Mouse (Mus musculus) neural tube, embryonic 11.5 days (tissue): Measurements from ENCODE around the gene Polh. TPM values are rescaled to one million over a fixed set of nuclear protein-coding genes. Genes with fewer than 3 reads are reported as not detected.

Experiments
- ATAC-seq: fragments of 200-750 bp; cut with Nextera tagmentation; 2 replicates; pipeline ENCODE4 v1.8.0; 2017; ENCODE audit warnings: moderate number of reproducible peaks, mild to moderate bottlenecking, moderate TSS enrichment, moderate library complexity; ENCODE audit not compliant: insufficient read depth, low FRiP score, low TSS enrichment
- DNase-seq: peaks from one replicate; pipeline ENCODE4 v3.0.0-alpha.2; 2015; ENCODE audit warnings: low spot score
- H3K27ac ChIP-seq: fragments of 300-500 bp; sonication (generic); 2 replicates; pipeline ENCODE4 v1.5.1; 2014; ENCODE audit warnings: low read depth, mild to moderate bottlenecking, low read length
- H3K27me3 ChIP-seq: fragments of 300-500 bp; sonication (generic); 2 replicates; pipeline ENCODE4 v1.6.1; 2014; ENCODE audit warnings: mild to moderate bottlenecking, low read length, mixed read lengths; ENCODE audit not compliant: control insufficient read depth, insufficient read depth
- H3K36me3 ChIP-seq: fragments of 300-500 bp; sonication (generic); 2 replicates; pipeline ENCODE4 v1.6.1; 2014; ENCODE audit warnings: mild to moderate bottlenecking, low read length, moderate library complexity, mixed read lengths; ENCODE audit not compliant: control insufficient read depth, insufficient read depth
- H3K4me1 ChIP-seq: fragments of 300-500 bp; sonication (generic); 2 replicates; pipeline ENCODE4 v1.6.1; 2014; ENCODE audit warnings: low read length, mixed read lengths; ENCODE audit not compliant: control insufficient read depth, insufficient read depth
- H3K4me2 ChIP-seq: fragments of 300-500 bp; sonication (generic); 2 replicates; pipeline ENCODE4 v1.6.1; 2014; ENCODE audit warnings: low read depth, mild to moderate bottlenecking, moderate library complexity
- H3K4me3 ChIP-seq: fragments of 300-500 bp; sonication (generic); 2 replicates; pipeline ENCODE4 v1.5.1; 2014; ENCODE audit warnings: low read depth, low read length
- H3K9ac ChIP-seq: fragments of 300-500 bp; sonication (generic); 2 replicates; pipeline ENCODE4 v1.6.1; 2014; ENCODE audit warnings: mild to moderate bottlenecking, low read length
- H3K9me3 ChIP-seq: fragments of 300-500 bp; sonication (generic); 2 replicates; pipeline ENCODE4 v1.6.1; 2016; ENCODE audit warnings: low read length; ENCODE audit not compliant: control insufficient read depth
- WGBS: fragments of 180-500 bp; shearing (Covaris S2); extraction: QIAGEN DNeasy Blood & Tissue Kit; methylation state at CpG from one replicate; pipeline ENCODE4 v1.1.7; 2014; 5-methylcytosine and 5-hydroxymethylcytosine counted together
- polyA plus RNA-seq: library from polyadenylated mRNA; unstranded; fragments of >200 nt; fragmentation: Nextera tagmentation; extraction: Ambion mirVana; gene quantifications from 2 replicates; pipeline ENCODE4 v1.2.1, GENCODE M21; 2014

The Polh gene
- polyA plus RNA-seq, 1 experiment from 2014 or later = 8.9 TPM

DNA sequence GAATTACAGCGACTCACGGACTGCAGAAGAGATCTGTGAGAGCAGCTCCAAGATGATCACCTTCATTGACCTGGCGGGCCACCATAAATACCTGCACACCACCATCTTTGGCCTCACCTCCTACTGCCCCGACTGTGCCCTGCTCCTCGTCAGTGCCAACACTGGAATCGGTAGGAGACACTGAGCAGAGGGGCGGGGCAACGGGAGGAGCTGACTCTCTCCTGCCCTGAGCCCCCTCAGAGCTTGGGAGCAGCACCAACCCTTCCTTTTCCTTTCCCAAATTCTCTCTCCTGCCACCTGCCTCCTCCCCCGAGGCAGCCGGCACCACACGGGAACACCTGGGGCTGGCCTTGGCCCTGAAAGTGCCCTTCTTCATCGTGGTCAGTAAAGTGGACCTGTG is 37.0 kb downstream of the Polh start:
- no peak for ATAC-seq
- Histone ChIP-seq H3K9me3 (no peaks in the 10 kb centered on the region), H3K27ac (no peak overlapping the region), H3K27me3 (no peaks in the 10 kb centered on the region), H3K9ac (no peak overlapping the region), H3K4me1 (peaks cover 6% of the 10 kb centered on the region), H3K4me2 (no peak overlapping the region), H3K4me3 (no peak overlapping the region), H3K36me3 (peaks cover 15% of the 10 kb centered on the region)
- 92% methylated on average over 12 of the region's 12 CpGs for WGBS
- peak; percentile 6 for DNase-seq

DNA sequence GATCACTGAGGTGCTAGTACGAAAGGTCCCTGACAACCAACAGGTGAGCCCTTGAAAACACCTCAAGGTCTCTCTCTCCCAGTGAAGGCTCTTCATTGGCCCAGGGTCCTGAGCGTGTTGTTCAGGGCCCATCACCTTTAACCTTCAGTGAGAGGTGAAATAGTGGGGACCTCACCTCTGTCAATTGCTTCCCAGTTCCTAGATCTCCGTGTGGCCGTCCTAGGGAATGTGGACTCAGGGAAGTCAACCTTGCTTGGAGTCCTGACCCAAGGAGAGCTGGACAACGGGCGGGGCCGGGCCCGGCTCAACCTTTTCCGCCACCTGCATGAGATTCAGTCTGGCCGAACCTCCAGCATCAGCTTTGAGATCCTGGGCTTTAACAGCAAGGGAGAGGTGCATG is 37.7 kb downstream of the Polh start:
- Histone ChIP-seq H3K4me3 (no peak overlapping the region), H3K4me1 (peaks cover 6% of the 10 kb centered on the region), H3K9ac (no peak overlapping the region), H3K27me3 (no peaks in the 10 kb centered on the region), H3K4me2 (no peak overlapping the region), H3K9me3 (no peaks in the 10 kb centered on the region), H3K36me3 (peaks cover 15% of the 10 kb centered on the region), H3K27ac (no peak overlapping the region)
- DNase-seq = peak; percentile 4
- no peak for ATAC-seq
- 91% methylated on average over 10 of the region's 10 CpGs for WGBS

DNA sequence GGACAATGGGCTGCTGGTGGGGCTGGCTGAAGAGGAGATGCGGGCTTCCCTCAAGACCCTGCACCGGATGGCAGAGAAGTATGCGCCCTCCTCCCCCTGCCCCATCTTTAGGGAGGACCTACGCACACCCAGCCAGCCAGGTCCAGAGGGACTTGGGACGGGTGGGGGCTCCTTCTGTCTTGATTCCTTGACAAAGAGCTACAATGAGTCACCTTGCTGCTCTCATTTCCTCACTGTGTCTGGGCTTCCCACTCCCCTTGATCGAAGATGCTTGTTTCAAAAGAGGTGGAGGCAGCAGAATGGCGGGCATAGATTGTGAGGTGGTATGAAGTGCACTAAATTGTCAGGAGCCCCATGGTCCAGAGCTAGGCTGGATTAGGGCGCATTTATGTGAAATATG is 38.1 kb downstream of the Polh start:
- peak; percentile 5 for DNase-seq
- no peaks in the 10 kb centered on the region for H3K27me3 ChIP-seq
- H3K9ac ChIP-seq = no peak overlapping the region
- WGBS = 92% methylated on average over 8 of the region's 8 CpGs
- peaks cover 9% of the 10 kb centered on the region for H3K4me1 ChIP-seq
- ATAC-seq = no peak
- no peak overlapping the region for H3K27ac ChIP-seq
- no peak overlapping the region for H3K4me2 ChIP-seq
- no peak overlapping the region for H3K4me3 ChIP-seq
- peaks cover 12% of the 10 kb centered on the region for H3K36me3 ChIP-seq
- H3K9me3 ChIP-seq = no peaks in the 10 kb centered on the region

DNA sequence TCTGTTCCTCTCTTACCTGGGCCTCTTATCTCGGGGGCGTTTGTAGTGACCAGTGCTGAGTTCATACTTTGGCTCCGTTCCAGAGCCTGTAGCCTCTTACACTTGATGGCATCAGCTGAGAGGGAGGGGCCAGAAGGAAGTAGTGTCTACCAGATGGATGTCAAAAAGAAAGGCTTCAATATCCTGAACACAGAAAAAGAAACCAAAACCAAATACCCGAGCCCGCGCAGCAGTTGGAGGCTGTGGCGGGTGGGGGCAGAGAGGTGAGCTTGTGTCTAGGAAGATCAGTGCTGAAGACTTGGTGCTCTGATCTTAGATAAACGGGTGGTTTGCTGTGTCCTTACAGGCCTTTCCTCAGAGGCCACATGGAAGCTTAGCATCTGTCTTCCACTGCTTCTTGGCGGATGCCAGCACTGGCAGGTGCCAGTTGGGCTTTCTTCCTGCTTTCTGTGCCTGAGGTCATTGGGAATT is 39.5 kb downstream of the Polh start:
- no peak overlapping the region for H3K27ac ChIP-seq
- no peak overlapping the region for H3K4me2 ChIP-seq
- H3K27me3 ChIP-seq = no peaks in the 10 kb centered on the region
- H3K4me3 ChIP-seq = no peak overlapping the region
- ATAC-seq = no peak
- no peak overlapping the region for H3K9ac ChIP-seq
- 89% methylated on average over 9 of the region's 9 CpGs for WGBS
- H3K36me3 ChIP-seq = peaks cover 5% of the 10 kb centered on the region
- H3K4me1 ChIP-seq = peaks cover 9% of the 10 kb centered on the region
- no peak for DNase-seq
- H3K9me3 ChIP-seq = no peaks in the 10 kb centered on the region

DNA sequence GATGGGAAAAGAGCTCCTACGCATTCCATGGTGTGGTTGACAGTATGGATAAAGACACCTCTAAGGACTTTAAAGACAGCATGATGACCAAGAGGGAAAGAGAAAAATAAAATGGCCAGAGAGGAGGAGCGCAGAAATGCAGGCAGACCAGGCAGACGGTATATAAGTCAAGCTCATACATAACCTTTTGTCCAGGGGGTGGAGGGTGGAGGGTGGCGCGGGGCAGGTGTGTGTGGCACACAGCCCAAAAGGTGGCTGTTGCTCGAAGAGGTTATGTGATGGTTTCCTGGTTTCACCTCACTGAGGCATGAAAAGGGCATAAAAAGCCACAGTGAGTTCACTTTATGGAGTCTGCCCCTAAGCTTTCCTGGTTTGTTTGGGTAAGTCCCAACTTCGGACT is 39.9 kb downstream of the Polh start:
- no peak overlapping the region for H3K4me3 ChIP-seq
- no peak overlapping the region for H3K4me2 ChIP-seq
- H3K9me3 ChIP-seq = no peaks in the 10 kb centered on the region
- peaks cover 9% of the 10 kb centered on the region for H3K4me1 ChIP-seq
- H3K27me3 ChIP-seq = no peaks in the 10 kb centered on the region
- H3K36me3 ChIP-seq = peaks cover 2% of the 10 kb centered on the region
- H3K9ac ChIP-seq = no peak overlapping the region
- DNase-seq = no peak
- H3K27ac ChIP-seq = no peak overlapping the region
- ATAC-seq = no peak
- WGBS = 96% methylated on average over 7 of the region's 7 CpGs

DNA sequence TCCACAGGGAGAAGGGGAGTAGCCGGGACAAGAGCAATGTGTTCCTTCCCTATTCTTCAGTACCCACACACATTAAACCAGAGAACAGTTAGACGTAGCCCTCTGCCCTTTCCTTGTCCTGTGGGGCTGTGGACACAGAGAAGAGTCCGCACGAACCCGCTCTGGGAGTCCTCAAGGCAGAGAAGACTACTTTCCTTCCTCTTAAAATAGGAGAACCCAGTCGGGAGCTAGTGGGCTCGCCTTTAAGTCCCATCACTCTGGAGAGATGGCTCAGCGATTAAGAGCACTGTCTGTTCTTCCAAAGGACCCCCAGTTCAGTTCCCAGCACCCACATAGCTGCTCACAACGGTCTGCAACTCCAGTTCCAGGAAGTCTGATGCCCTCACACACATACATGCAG is 40.7 kb downstream of the Polh start:
- Histone ChIP-seq H3K27me3 (no peaks in the 10 kb centered on the region), H3K4me3 (peak overlapping the region; percentile 60), H3K27ac (no peak overlapping the region), H3K9me3 (no peaks in the 10 kb centered on the region), H3K9ac (peak overlapping the region; percentile 77), H3K4me2 (peak overlapping the region; percentile 61), H3K36me3 (peaks cover 2% of the 10 kb centered on the region), H3K4me1 (peaks cover 9% of the 10 kb centered on the region)
- no peak for DNase-seq
- no peak for ATAC-seq
- WGBS = 47% methylated on average over 9 of the region's 9 CpGs

DNA sequence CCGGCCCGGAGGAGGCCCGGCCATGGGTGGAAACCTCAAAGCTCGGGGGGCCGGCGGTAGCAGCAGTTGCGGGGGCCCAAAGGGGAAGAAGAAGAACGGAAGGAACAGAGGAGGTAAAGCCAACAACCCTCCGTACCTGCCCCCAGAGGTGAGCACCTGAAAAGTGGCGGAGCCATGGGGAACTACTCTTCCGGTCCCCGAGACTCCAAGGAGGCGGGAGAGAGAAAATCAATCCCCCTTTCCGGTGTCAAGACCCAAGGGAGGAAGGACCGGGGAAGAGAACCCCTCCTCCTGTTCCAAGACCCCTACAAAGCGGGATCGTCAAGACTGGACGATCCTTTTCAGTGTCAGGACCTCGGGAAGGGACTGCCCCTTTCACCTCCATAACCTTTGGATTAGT is 41.3 kb downstream of the Polh start:
- ATAC-seq = peak; percentile 28
- 0% methylated on average over 19 of the region's 19 CpGs for WGBS
- H3K9ac ChIP-seq = peak overlapping the region; percentile 77
- no peaks in the 10 kb centered on the region for H3K9me3 ChIP-seq
- H3K27me3 ChIP-seq = no peaks in the 10 kb centered on the region
- peaks cover 9% of the 10 kb centered on the region for H3K4me1 ChIP-seq
- H3K4me2 ChIP-seq = peak overlapping the region; percentile 61
- peak; percentile 63 for DNase-seq
- H3K36me3 ChIP-seq = peaks cover 2% of the 10 kb centered on the region
- no peak overlapping the region; the same call in 1 of the 2 replicates for H3K27ac ChIP-seq
- H3K4me3 ChIP-seq = peak overlapping the region; percentile 60

DNA sequence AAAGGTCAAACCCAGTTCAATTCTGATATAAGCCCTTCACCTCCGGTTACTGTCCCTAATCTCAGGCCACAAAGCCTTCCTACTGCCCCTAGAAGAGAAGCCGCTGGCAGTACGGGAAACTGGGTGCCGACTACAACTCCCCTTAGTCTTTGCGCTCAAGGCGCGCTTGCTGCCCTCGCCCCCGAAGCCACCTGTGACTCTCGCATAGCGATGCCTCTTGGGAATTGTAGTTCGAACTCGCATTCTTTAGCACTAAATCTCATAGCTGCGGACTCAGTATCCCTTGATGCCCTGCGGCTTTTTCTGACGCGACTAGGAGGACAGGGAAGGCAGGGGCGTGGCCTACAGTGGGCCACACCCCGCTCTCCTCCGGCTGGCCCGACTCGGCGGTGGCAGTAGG is 41.8 kb downstream of the Polh start, which contains the start of gene Gtpbp2:
Gene Gtpbp2 (plus strand): TSS at position 347 of the 400 bp plus-strand sequence.
- under 1% methylated on average over 23 of the region's 23 CpGs for WGBS
- no peaks in the 10 kb centered on the region for H3K9me3 ChIP-seq
- H3K36me3 ChIP-seq = peaks cover 2% of the 10 kb centered on the region
- ATAC-seq (peak; percentile 93), DNase-seq (peak; percentile 97)
- peak within 1 kb of the TSS; percentile 60 for H3K4me3 ChIP-seq
- peak within 1 kb of the TSS; percentile 77 for H3K9ac ChIP-seq
- no peaks in the 10 kb centered on the region for H3K27me3 ChIP-seq
- H3K27ac ChIP-seq = peak within 1 kb of the TSS; percentile 47
- peak within 1 kb of the TSS; percentile 63 for H3K4me2 ChIP-seq
- peaks cover 9% of the 10 kb centered on the region for H3K4me1 ChIP-seq

DNA sequence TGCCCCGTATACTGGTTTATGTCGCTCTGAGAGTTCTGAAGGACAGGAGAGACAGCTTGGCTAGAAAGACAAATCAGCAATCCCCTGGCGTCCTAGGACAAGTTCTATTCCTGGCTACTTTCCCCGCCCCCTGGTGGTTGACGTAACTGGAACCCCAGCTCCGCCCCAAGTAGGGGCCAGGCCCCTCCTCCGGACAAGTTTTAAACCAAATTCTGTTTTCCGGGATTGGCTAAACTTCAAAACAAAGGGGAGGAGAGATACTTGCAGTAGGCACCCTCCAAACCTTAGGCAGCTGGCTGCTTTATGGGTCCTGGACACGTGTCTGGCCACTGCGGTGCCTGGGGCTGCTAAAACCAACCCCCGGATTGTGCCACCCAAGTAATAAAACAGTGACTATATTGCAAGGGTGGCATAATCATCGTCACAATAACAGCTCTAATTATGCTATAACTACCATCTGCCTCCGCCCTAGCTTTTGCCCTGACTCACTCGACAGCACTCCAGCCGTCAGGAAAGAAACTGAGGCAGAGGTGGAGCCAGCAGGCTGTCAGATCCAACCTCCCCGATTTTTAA is 42.3 kb downstream of the Polh start:
- H3K4me3 ChIP-seq = peak overlapping the region; percentile 60
- peak overlapping the region; percentile 40 for H3K9ac ChIP-seq
- no peaks in the 10 kb centered on the region for H3K9me3 ChIP-seq
- ATAC-seq (peak; percentile 72), DNase-seq (peak; percentile 89)
- H3K27me3 ChIP-seq = no peaks in the 10 kb centered on the region
- peaks cover 9% of the 10 kb centered on the region for H3K4me1 ChIP-seq
- under 1% methylated on average over 16 of the region's 16 CpGs for WGBS
- no peaks in the 10 kb centered on the region; the same call in 1 of the 2 replicates for H3K36me3 ChIP-seq
- peak overlapping the region; percentile 63 for H3K4me2 ChIP-seq
- peak overlapping the region; percentile 47 for H3K27ac ChIP-seq
